ENCODE assay signal across 9 mouse cellular contexts in the genomic region with DNA sequence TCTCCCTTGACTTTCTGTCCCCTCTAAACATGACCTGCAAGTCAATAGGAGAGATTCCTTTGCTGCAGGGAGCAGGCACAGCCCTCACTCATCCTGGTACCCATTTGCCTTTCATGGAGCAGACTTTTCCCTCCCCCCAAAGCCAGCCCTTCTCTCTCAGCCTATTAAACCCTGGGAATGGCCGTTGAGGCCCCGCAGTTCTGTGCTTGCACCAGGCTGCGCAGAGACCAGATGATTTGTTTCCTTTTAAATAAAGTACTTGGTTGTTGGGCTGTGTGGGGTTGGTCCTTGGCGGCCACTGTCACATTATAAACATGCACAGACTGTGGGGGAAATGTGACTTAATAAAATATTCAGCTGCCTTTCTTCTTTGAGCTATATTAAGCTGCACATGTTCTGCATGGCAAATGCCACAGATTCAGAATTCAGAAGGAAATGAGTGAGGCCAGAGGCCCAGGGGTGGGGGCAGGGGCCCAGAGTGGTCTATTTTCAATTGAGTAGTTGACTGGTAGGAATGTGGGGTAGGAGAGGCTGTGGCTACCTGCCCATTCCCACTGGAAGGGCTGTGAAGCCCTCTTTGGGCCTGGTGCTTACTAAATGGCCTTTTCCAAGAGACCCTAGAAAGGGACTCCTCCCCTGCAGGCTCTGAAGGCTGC.
DNase-seq lines count a peak whose midpoint lies in the region; ATAC-seq and TF ChIP-seq lines count a peak whose summit lies in the region.
"Had no signal": no experiment of that assay in that cellular context is flagged by ENCODE, and none has a peak within 500 bp of the region (broad histone marks: within the 10 kb centered on the region; RNA-seq: fewer than 3 reads in every experiment).

No protein-coding gene starts in this region.

- intact Hi-C loops in left cerebral cortex, postnatal 4 days (cut with DNase I) = no loop called here
- intact Hi-C loops in left cerebral cortex, adult 2 months (cut with DNase I) = no loop called here

- H3K27me3 ChIP-seq in hindbrain, embryonic 12.5 days = no peaks in the 10 kb centered on the region
- H3K27me3 ChIP-seq in neural tube, embryonic 12.5 days (replicated peaks) = no peaks in the 10 kb centered on the region
- no peaks in the 10 kb centered on the region for H3K27me3 ChIP-seq in kidney, embryonic 14.5 days (ENCODE audit: control insufficient read depth, insufficient read depth, low read length)

- H3K9ac ChIP-seq in hindbrain, embryonic 12.5 days = no peak overlapping the region
- no peak overlapping the region for H3K9ac ChIP-seq in neural tube, embryonic 12.5 days
- H3K9ac ChIP-seq in kidney, embryonic 14.5 days (ENCODE audit: low read depth, low read length) = no peak overlapping the region

- WGBS in hindbrain, embryonic 12.5 days = 63% methylated on average over 4 of the region's 4 CpGs
- WGBS in neural tube, embryonic 12.5 days = 41% methylated on average over 4 of the region's 4 CpGs
- WGBS in kidney, embryonic 14.5 days = 41% methylated on average over 4 of the region's 4 CpGs

- 0 out of 2 replicates have a peak, but pooled peaks cover 5% of the 10 kb centered on the region for H3K4me1 ChIP-seq in hindbrain, embryonic 12.5 days
- H3K4me1 ChIP-seq in neural tube, embryonic 12.5 days = peaks cover 10% of the 10 kb centered on the region; the same call in 1 of the 2 replicates
- H3K4me1 ChIP-seq in kidney, embryonic 14.5 days (ENCODE audit: control insufficient read depth, insufficient read depth, low read length) = no peaks in the 10 kb centered on the region

- DNase-seq in left cerebral cortex, postnatal 4 days = peak; percentile 52
- no peak for DNase-seq in left cerebral cortex, adult 2 months (ENCODE audit: extremely low spot score in 1 of 2, low spot score in 2 of 2)
- DNase-seq in layer of hippocampus, postnatal 14 days (ENCODE audit: low spot score in 2 of 2) = peak; percentile 49 to 62
- no peak for DNase-seq in cerebellum, adult 9-11 months
- DNase-seq: thymus, postnatal 4 days had no signal

- TF ChIP-seq CTCF in left cerebral cortex, adult 2 months (IDR thresholded peaks at IDR 0.05) = no peak

- no peak overlapping the region for H3K4me2 ChIP-seq in hindbrain, embryonic 12.5 days (replicated peaks)
- no peak overlapping the region for H3K4me2 ChIP-seq in neural tube, embryonic 12.5 days (replicated peaks)
- H3K4me2 ChIP-seq in kidney, embryonic 14.5 days (replicated peaks; ENCODE audit: low read depth, low read length) = no peak overlapping the region

- no peaks in the 10 kb centered on the region for H3K36me3 ChIP-seq in hindbrain, embryonic 12.5 days
- H3K36me3 ChIP-seq in neural tube, embryonic 12.5 days = no peaks in the 10 kb centered on the region
- H3K36me3 ChIP-seq in kidney, embryonic 14.5 days (ENCODE audit: control insufficient read depth, insufficient read depth, low read length) = no peaks in the 10 kb centered on the region

- ATAC-seq in hindbrain, embryonic 12.5 days (ENCODE audit: low FRiP score) = peak; percentile 85
- ATAC-seq in neural tube, embryonic 12.5 days (ENCODE audit: low FRiP score, low read depth) = peak; percentile 85
- no peak for ATAC-seq in kidney, embryonic 14.5 days (ENCODE audit: low FRiP score, low TSS enrichment)

- H3K9me3 ChIP-seq in hindbrain, embryonic 12.5 days (replicated peaks) = no peaks in the 10 kb centered on the region
- H3K9me3 ChIP-seq in neural tube, embryonic 12.5 days = no peaks in the 10 kb centered on the region
- no peaks in the 10 kb centered on the region for H3K9me3 ChIP-seq in kidney, embryonic 14.5 days (ENCODE audit: control insufficient read depth, low read length)

- no peak overlapping the region for H3K27ac ChIP-seq in left cerebral cortex, adult 2 months
- no peak overlapping the region; the same call in 1 of the 2 replicates for H3K27ac ChIP-seq in hindbrain, embryonic 12.5 days
- no peak overlapping the region for H3K27ac ChIP-seq in neural tube, embryonic 12.5 days
- H3K27ac ChIP-seq in kidney, embryonic 14.5 days (ENCODE audit: low read depth, low read length) = no peak overlapping the region
- H3K27ac ChIP-seq: kidney, postnatal 0 days had no signal

- no peak overlapping the region for H3K4me3 ChIP-seq in left cerebral cortex, adult 2 months
- H3K4me3 ChIP-seq in hindbrain, embryonic 12.5 days = no peak overlapping the region
- no peak overlapping the region for H3K4me3 ChIP-seq in neural tube, embryonic 12.5 days
- no peak overlapping the region for H3K4me3 ChIP-seq in kidney, embryonic 14.5 days (ENCODE audit: low read length)

Comparison
In these comparisons a context has a peak if more than half of its experiments do, and no peak if none do; other contexts are left out.
1. DNase-seq: peak in left cerebral cortex, postnatal 4 days (single experiment) and layer of hippocampus, postnatal 14 days (2 of 2); none in left cerebral cortex, adult 2 months (0 of 2) and cerebellum, adult 9-11 months (single experiment).